Mouse (Mus musculus): Measurements from ENCODE around the gene Mrpl51.

DNA sequence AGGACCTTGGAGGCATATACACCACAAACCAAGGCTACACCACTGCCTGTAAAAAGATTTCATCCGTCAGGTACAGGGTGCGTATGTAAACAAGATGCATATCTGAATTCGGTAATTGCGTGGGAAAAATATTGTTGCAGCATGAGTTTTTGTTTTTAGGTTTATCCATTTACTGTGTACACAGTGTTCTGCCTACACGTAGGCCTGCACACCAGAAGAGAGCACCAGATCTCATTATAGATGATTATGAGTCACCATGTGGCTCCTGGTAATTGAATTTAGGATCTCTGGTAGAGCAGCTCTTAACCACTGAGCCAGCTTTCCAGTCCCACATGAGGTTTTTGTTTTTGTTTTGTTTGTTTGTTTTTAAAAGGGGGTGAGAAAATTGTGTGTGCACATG lies 5.6 kb downstream of the Mrpl51 start:
- TF ChIP-seq EP300 (IDR thresholded peaks at IDR 0.05; ENCODE audit: low read depth), result no peak
- no peak for TF ChIP-seq CTCF (IDR thresholded peaks at IDR 0.05; ENCODE audit: low read depth)
